Mouse (Mus musculus) liver, embryonic 11.5 days (tissue): ENCODE measurements at regions not wholly inside any gene's neighbourhood (a gene's known extent, or its start where the extent isn't known, plus 50 kb on each side); places are given as distances from the start of the nearest gene placed in this dataset.

Source experiments
- ATAC-seq: fragments of 200-750 bp; cut with Nextera tagmentation; replicated peaks from 2 replicates; pipeline ENCODE4 v1.8.0; 2017; ENCODE audit warnings: moderate number of reproducible peaks, mild to moderate bottlenecking, moderate TSS enrichment, moderate library complexity; ENCODE audit not compliant: low FRiP score
- DNase-seq: peaks from one replicate; pipeline ENCODE4 v3.0.0-alpha.2; 2017; ENCODE audit warnings: low spot score
- H3K27ac ChIP-seq: fragments of 300-500 bp; sonication (generic); 2 replicates; pipeline ENCODE4 v1.5.1; 2014; ENCODE audit warnings: mild to moderate bottlenecking, low read depth, low read length, control low read depth
- H3K27me3 ChIP-seq: fragments of 300-500 bp; sonication (generic); replicated peaks from 2 replicates; pipeline ENCODE4 v1.6.1; 2014; ENCODE audit warnings: low read length, mixed read lengths; ENCODE audit not compliant: control insufficient read depth, insufficient read depth
- H3K36me3 ChIP-seq: fragments of 300-500 bp; sonication (generic); 2 replicates; pipeline ENCODE4 v1.6.1; 2014; ENCODE audit warnings: mild to moderate bottlenecking, low read length, moderate library complexity, mixed read lengths; ENCODE audit not compliant: control insufficient read depth, insufficient read depth
- H3K4me1 ChIP-seq: fragments of 300-500 bp; sonication (generic); replicated peaks from 2 replicates; pipeline ENCODE4 v1.6.1; 2014; ENCODE audit warnings: low read length, mixed read lengths; ENCODE audit not compliant: control insufficient read depth, insufficient read depth
- H3K4me2 ChIP-seq: fragments of 300-500 bp; sonication (generic); 2 replicates; pipeline ENCODE4 v1.6.1; 2014; ENCODE audit warnings: mild to moderate bottlenecking, control low read depth, moderate library complexity
- H3K4me3 ChIP-seq: fragments of 300-500 bp; sonication (generic); 2 replicates; pipeline ENCODE4 v1.5.1; 2014; ENCODE audit warnings: low read depth, low read length, control low read depth
- H3K9ac ChIP-seq: fragments of 300-500 bp; sonication (generic); 2 replicates; pipeline ENCODE4 v1.6.1; 2014; ENCODE audit warnings: low read depth, low read length, control low read depth
- H3K9me3 ChIP-seq: fragments of 300-500 bp; sonication (generic); 2 replicates; pipeline ENCODE4 v1.6.1; 2016; ENCODE audit warnings: low read length, inconsistent platforms, mixed read lengths; ENCODE audit not compliant: control insufficient read depth
- WGBS: fragments of 180-500 bp; shearing (Covaris S2); extraction: QIAGEN DNeasy Blood & Tissue Kit; methylation state at CpG from one replicate; pipeline ENCODE4 v1.1.7; 2014; 5-methylcytosine and 5-hydroxymethylcytosine counted together

GRCm38 (mm10) chr3:128613657-128614056 is 586.0 kb upstream of the Pitx2 start:
- H3K36me3 ChIP-seq = no peaks in the 10 kb centered on the region
- no peak overlapping the region for H3K9ac ChIP-seq
- no peaks in the 10 kb centered on the region for H3K9me3 ChIP-seq
- H3K4me1 ChIP-seq = no peaks in the 10 kb centered on the region
- WGBS = 83% methylated on average over 9 of the region's 9 CpGs
- no peak overlapping the region for H3K27ac ChIP-seq
- ATAC-seq = no peak
- H3K4me2 ChIP-seq = no peak overlapping the region
- H3K27me3 ChIP-seq = no peaks in the 10 kb centered on the region
- no peak for DNase-seq
- H3K4me3 ChIP-seq = no peak overlapping the region

- H3K27ac ChIP-seq = no peak overlapping the region
- no peak for DNase-seq
- H3K4me1 ChIP-seq = no peaks in the 10 kb centered on the region
- WGBS = 85% methylated on average over 6 of the region's 6 CpGs
- H3K9ac ChIP-seq = no peak overlapping the region
- H3K4me2 ChIP-seq = no peak overlapping the region
- no peaks in the 10 kb centered on the region for H3K9me3 ChIP-seq
- H3K36me3 ChIP-seq = no peaks in the 10 kb centered on the region
- no peak overlapping the region for H3K4me3 ChIP-seq
- H3K27me3 ChIP-seq = no peaks in the 10 kb centered on the region
- ATAC-seq = no peak
These were observed 588.9 kb upstream of the Pitx2 start for GRCm38 (mm10) chr3:128610731-128611130.

DNA sequence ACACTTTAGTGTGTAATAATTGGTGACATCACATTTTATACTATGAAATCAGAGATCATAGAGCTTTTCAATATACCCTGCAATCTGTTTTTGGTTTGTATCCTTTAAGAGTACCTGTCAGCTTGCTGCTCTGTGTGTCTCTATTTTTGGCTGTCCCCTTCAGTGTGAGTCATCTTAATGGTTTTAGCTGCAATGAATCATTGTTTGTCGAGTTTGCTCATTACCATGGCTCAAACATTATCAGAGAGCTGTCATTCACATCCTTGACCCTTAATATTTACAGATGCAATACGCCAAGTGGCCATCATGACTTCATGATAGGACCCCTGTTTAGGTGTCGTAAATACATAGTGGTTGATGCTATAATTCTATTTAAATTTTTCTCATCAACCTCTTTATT is 591.0 kb upstream of the Pitx2 start:
- no peak overlapping the region for H3K27ac ChIP-seq
- H3K4me1 ChIP-seq = no peaks in the 10 kb centered on the region
- H3K4me3 ChIP-seq = no peak overlapping the region
- ATAC-seq = no peak
- no peak for DNase-seq
- WGBS = 52% methylated on average over 3 of the region's 3 CpGs
- H3K36me3 ChIP-seq = no peaks in the 10 kb centered on the region
- H3K4me2 ChIP-seq = no peak overlapping the region
- H3K27me3 ChIP-seq = no peaks in the 10 kb centered on the region
- H3K9ac ChIP-seq = no peak overlapping the region
- H3K9me3 ChIP-seq = no peaks in the 10 kb centered on the region

DNA sequence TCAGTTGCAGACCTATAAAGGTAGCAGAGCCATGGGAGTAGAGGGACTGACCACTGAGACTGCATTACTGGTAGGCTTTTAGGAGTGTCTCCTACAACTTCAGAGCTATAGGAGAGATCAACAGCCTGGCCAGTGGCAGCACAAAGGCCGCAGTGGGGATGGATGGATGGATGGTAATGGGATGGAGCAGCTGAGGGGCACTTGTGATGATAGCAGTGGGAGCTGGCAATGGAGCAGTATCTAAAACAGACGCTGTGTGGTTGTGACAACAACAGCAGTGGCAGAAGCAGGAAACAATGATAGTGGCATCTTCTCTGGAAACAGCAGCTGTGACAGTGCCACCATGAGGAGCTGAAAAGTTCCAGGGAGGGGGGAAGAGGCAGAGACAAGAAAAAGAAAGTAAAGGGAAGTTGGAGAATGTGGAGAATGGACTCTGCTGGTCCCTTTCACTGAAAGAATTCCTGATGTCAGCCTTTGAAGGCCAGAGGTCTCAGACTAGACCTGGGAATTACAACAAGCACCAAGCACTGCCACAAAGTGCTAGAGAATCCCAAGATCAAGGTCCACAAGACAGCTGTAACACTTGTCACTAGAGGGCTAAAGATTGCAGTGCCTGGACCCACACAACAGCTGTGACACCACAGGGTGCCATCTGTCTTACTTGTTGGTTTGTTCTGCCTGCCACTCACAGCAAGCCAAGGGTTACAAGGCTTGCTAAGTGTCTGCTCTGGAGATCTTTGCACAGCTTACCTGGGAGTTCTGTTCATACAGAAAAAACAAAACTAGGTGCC is 624.1 kb upstream of the Pitx2 start:
- Histone ChIP-seq H3K27me3 (no peaks in the 10 kb centered on the region), H3K9ac (no peak overlapping the region), H3K4me3 (no peak overlapping the region), H3K4me2 (no peak overlapping the region), H3K9me3 (no peaks in the 10 kb centered on the region), H3K4me1 (no peaks in the 10 kb centered on the region), H3K36me3 (no peaks in the 10 kb centered on the region), H3K27ac (no peak overlapping the region)
- WGBS = 52% methylated on average over 2 of the region's 2 CpGs
- no peak for ATAC-seq
- no peak for DNase-seq

DNA sequence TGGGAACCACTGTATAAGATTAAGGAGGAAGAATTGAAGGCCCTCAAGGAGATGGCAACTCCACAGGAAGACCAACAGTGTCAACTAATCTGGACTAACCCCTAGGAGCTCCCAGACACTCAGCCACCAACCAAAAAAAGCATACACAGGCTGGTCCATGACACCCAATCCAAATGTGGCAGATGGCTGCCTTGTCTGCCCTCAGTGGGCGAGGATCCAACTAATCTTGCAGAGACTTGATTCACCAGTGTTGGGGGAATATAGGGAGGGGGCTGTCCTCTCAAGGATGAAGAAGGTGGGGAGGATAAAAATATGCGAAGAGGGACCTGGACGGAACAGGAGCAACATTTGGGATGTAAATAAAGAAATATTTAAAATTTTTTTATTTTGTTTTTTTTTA is 629.1 kb upstream of the Pitx2 start:
- Histone ChIP-seq H3K4me1 (no peaks in the 10 kb centered on the region), H3K9ac (no peak overlapping the region), H3K9me3 (no peaks in the 10 kb centered on the region), H3K36me3 (no peaks in the 10 kb centered on the region), H3K4me2 (no peak overlapping the region), H3K4me3 (no peak overlapping the region), H3K27me3 (no peaks in the 10 kb centered on the region), H3K27ac (no peak overlapping the region)
- WGBS = 80% methylated on average over 3 of the region's 3 CpGs
- ATAC-seq (no peak), DNase-seq (no peak)

- no peak for ATAC-seq
- Histone ChIP-seq H3K9ac (no peak overlapping the region), H3K4me3 (no peak overlapping the region), H3K9me3 (no peaks in the 10 kb centered on the region), H3K27ac (no peak overlapping the region), H3K4me1 (no peaks in the 10 kb centered on the region), H3K4me2 (no peak overlapping the region), H3K27me3 (no peaks in the 10 kb centered on the region), H3K36me3 (no peaks in the 10 kb centered on the region)
- WGBS = 85% methylated on average over 8 of the region's 8 CpGs
- DNase-seq = no peak
These were observed 634.3 kb upstream of the Pitx2 start for GRCm38 (mm10) chr3:128565386-128565785.

DNA sequence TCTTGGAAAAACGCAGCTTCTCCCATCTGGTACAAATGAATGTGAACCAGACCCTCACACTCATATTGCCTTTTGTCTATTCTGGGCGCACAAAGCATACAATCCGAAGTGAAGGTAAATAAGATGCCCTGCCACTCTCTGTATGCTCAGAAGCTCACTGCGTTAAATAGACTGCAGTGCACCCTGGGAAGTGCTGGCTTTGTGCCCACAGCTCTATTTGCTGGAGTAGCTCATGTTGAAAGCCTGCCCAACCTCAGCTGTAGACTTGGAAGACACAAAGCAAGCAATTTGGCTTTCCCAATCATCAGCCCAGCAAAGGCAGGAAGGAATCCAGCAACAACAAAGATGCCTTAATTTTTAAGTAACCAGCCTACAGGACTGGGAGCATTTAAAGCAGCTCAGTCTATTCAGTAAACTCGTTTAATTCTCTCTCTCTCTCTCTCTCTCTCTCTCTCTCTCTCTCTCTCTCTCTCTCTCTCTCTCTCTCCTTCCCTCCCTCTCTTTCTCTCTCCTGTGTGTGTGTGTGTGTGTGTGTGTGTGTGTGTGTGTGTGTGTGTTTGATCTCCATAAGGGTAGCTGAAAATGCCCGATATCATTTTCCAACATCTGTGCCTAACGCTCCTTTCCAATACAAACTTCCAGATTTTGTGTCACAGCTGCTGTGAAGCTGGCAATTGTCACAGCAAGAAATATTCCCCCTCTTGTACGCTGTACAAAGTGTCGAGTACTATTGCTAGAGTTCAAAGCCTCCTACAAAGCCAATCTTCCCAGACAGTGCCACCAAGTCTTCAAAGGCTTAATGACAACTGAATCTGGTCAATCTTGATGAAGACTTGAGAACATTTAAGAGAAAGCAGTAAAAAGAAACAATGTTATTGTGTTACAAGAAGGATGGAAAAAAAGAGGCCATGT is 650.5 kb upstream of the Fam241a start:
- no peak overlapping the region for H3K4me2 ChIP-seq
- ATAC-seq (no peak), DNase-seq (no peak)
- H3K4me1 ChIP-seq = no peaks in the 10 kb centered on the region
- no peak overlapping the region for H3K9ac ChIP-seq
- no peak overlapping the region for H3K4me3 ChIP-seq
- no peaks in the 10 kb centered on the region for H3K27me3 ChIP-seq
- no peaks in the 10 kb centered on the region for H3K36me3 ChIP-seq
- no peak overlapping the region for H3K27ac ChIP-seq
- WGBS = 82% methylated on average over 9 of the region's 9 CpGs
- no peaks in the 10 kb centered on the region for H3K9me3 ChIP-seq

DNA sequence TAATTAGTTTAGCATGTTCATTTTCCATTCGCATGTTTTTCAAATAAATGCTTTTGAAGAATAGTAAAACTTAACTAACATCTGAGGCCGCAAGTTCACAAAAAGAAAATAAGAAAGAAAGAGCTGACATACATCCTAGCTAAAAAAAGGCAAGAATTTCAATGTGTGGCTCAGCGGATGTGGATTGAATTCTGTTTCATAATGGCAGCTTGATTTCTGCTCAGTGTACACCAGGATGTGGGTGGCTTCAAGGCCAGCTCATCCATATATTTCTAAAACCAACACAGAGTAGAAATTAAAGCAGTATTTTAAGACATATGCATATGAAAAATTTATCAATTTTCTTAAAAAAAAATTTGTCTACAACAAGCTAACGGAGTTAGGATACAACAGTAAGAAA is 629.3 kb upstream of the Fam241a start:
- Histone ChIP-seq H3K4me1 (no peaks in the 10 kb centered on the region), H3K9ac (no peak overlapping the region), H3K27ac (no peak overlapping the region), H3K36me3 (no peaks in the 10 kb centered on the region), H3K9me3 (no peaks in the 10 kb centered on the region), H3K4me2 (no peak overlapping the region), H3K4me3 (no peak overlapping the region), H3K27me3 (no peaks in the 10 kb centered on the region)
- ATAC-seq (no peak), DNase-seq (no peak)
- 90% methylated on average over 4 of the region's 4 CpGs for WGBS
